Mouse (Mus musculus) mesoderm, embryonic 11.5 days (tissue): ENCODE measurements at regions not wholly inside any gene's neighbourhood (a gene's known extent, or its start where the extent isn't known, plus 50 kb on each side); places are given as distances from the start of the nearest gene placed in this dataset.

Experiments
- DNase-seq: peaks from one replicate; pipeline ENCODE4 v3.0.0-alpha.2; 2012; ENCODE audit warnings: low read depth, low spot score

- DNase-seq, result no peak
These were observed 1130.7 kb upstream of the Gulo start for GRCm38 (mm10) chr14:67139674-67140073.

GRCm38 (mm10) chr14:67139152-67139551 is 1130.1 kb upstream of the Gulo start:
- DNase-seq, result no peak

GRCm38 (mm10) chr14:67136141-67136498 is 1127.1 kb upstream of the Gulo start:
- DNase-seq, result no peak

- DNase-seq, result peak; percentile 36
These were observed 1126.5 kb upstream of the Gulo start for GRCm38 (mm10) chr14:67135221-67136140.

- no peak for DNase-seq
These were observed 1124.2 kb upstream of the Gulo start for GRCm38 (mm10) chr14:67133221-67133620.

GRCm38 (mm10) chr14:67127118-67127517 is 1118.1 kb upstream of the Gulo start:
- DNase-seq, result no peak

GRCm38 (mm10) chr14:67126254-67126653 is 1117.2 kb upstream of the Gulo start:
- DNase-seq, result no peak

- DNase-seq, result no peak
These were observed 1114.3 kb upstream of the Gulo start for GRCm38 (mm10) chr14:67123300-67123699.
